7 mouse cellular contexts compared by ENCODE assay signal in the genomic region with DNA sequence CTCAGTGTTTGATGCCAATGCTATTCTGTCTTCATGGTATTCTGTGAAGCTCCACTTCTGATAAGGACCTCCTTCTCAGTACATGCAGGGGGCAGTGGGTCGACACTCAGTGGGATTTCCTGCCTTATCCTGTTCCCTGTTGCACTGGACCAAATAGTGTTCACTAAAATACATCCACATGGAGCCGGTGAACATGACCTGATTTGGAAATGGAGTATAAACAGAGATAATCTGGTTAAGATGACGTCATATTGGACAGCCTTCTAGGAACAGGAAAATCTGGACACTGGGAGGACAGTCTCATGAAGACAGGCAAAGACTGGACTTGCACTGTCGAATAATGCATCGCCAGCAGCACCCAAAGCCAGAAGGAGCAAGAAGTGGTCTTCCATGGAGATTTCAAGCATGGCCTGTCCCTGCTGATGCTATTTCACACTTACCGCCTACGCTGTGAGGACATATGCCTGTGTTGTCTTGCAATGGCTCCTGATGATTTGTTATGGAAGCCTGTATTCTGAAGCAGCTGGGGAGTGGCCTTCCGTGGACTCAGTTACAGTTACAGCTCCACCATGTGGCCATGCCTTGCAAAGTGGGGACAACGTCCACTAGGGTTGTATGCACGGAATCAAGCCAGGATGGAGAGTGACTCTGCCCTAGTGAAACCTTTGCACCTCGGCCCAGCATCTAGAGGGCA. TPM values are rescaled to one million over a fixed set of nuclear protein-coding genes. Genes with fewer than 3 reads are reported as not detected.
A peak's percentile ranks its signal among the peaks of the same experiment; 100 is the strongest.
DNase-seq lines count a peak whose midpoint lies in the region; ATAC-seq lines count a peak whose summit lies in the region.

No protein-coding gene starts in this region.

- 63% methylated on average over 11 of the region's 11 CpGs for WGBS in liver, embryonic 11.5 days

- no peaks in the 10 kb centered on the region for H3K9me3 ChIP-seq in liver, embryonic 11.5 days (ENCODE audit: control insufficient read depth, low read length)

- H3K27ac ChIP-seq in liver, embryonic 11.5 days (ENCODE audit: low read depth, low read length), result no peak overlapping the region

- H3K9ac ChIP-seq in liver, embryonic 11.5 days (ENCODE audit: low read depth, low read length), result no peak overlapping the region

- peak; percentile 51 for DNase-seq in A20 (ENCODE audit: low read depth, low spot score)
- DNase-seq in cerebellum, adult 11-12 months, result peak; percentile 40
- peak; percentile 49 for DNase-seq in gastrocnemius, postnatal 14 days
- peak; percentile 72 for DNase-seq in kidney, adult 18-20 months
- DNase-seq in liver, embryonic 11.5 days (ENCODE audit: low spot score), result no peak
- DNase-seq in natural killer cell, adult 2 months (ENCODE audit: low spot score in 2 of 2), result peak; percentile 41 to 48

- H3K36me3 ChIP-seq in liver, embryonic 11.5 days (ENCODE audit: control insufficient read depth, insufficient read depth, low read length), result peaks cover 23% of the 10 kb centered on the region

- no peak overlapping the region for H3K4me2 ChIP-seq in liver, embryonic 11.5 days

- no peaks in the 10 kb centered on the region for H3K27me3 ChIP-seq in liver, embryonic 11.5 days (replicated peaks; ENCODE audit: control insufficient read depth, insufficient read depth, low read length)

- intact Hi-C loops in gastrocnemius, postnatal 14 days (cut with DNase I; ENCODE audit: low total_unique reads), result loop anchor here (5.0 kb wide), 1 partner anchor 55 kb away; no protein-coding TSS in a partner anchor

- H3K4me3 ChIP-seq in liver, embryonic 11.5 days (ENCODE audit: low read depth, low read length), result no peak overlapping the region

- ATAC-seq in CD4-positive, CD25-positive, alpha-beta regulatory T cell, adult 4 months, result peak; percentile 64
- peak; percentile 48 for ATAC-seq in liver, embryonic 11.5 days (replicated peaks; ENCODE audit: low FRiP score)

- no peaks in the 10 kb centered on the region; the same call in 1 of the 2 replicates for H3K4me1 ChIP-seq in liver, embryonic 11.5 days (replicated peaks; ENCODE audit: control insufficient read depth, insufficient read depth, low read length)

RNA-seq across cellular contexts. Expression of a gene that starts 10.9 kb away (rescaled TPM):
- 100 to 1,000 TPM; 177 to 183 TPM for polyA plus RNA-seq in CD4-positive, CD25-positive, alpha-beta regulatory T cell, adult 4 months (2017; shearing (Covaris generic))
- total RNA-seq in gastrocnemius, postnatal 14 days (2021), result 10 to 100 TPM; 55.1 to 75.2 TPM
- 110 and 115 TPM in 2 replicates for polyA plus RNA-seq in liver, embryonic 11.5 days (2014; fragmentation: Nextera tagmentation; extraction: Ambion mirVana)

RNA-seq across cellular contexts. Expression of a gene that starts 37.0 kb away (rescaled TPM):
- 100 to 1,000 TPM; 186 to 214 TPM for polyA plus RNA-seq in CD4-positive, CD25-positive, alpha-beta regulatory T cell, adult 4 months (2017; shearing (Covaris generic))
- total RNA-seq in gastrocnemius, postnatal 14 days (2021), result under 1 TPM; 0.13 to 0.41 TPM
- polyA plus RNA-seq in liver, embryonic 11.5 days (2014; fragmentation: Nextera tagmentation; extraction: Ambion mirVana), result not detected in 2 replicates

Comparison
In these comparisons a context has a peak if more than half of its experiments do, and no peak if none do; other contexts are left out.
1. RNA of a gene that starts 37.0 kb away (polyA plus RNA-seq): 186 to 214 TPM in CD4-positive, CD25-positive, alpha-beta regulatory T cell, adult 4 months; not detected in liver, embryonic 11.5 days; every median in the first group is over 100 times any median in the second.